Mouse (Mus musculus): ENCODE data around the gene Reps2. TPM values are rescaled to one million over a fixed set of nuclear protein-coding genes. Genes with fewer than 3 reads are reported as not detected.

Gene Reps2
- polyA plus RNA-seq (2012; rRNA removed), result 10.2 and 11.7 TPM in 2 replicates

GRCm38 (mm10) chrX:162643091-162643788, at the start of gene Reps2:
Gene Reps2 (minus strand): TSS chrX:162643649.

Other genes with a start within 250 kb of the Reps2 start
- 143 and 151 TPM in 2 replicates for gene Rbbp7, start 116.8 kb upstream of the Reps2 start, polyA plus RNA-seq (2012; rRNA removed)
- gene Txlng, start 185.8 kb upstream of the Reps2 start, polyA plus RNA-seq (2012; rRNA removed), result 11.4 and 12.0 TPM in 2 replicates
- gene Syap1, start 244.8 kb upstream of the Reps2 start, polyA plus RNA-seq (2012; rRNA removed), result 29.2 and 29.6 TPM in 2 replicates

Data from central nervous system, embryonic 18 days (tissue).